Mouse (Mus musculus) Patski (cell line): ENCODE measurements around the gene Zfp768. TPM values are rescaled to one million over a fixed set of nuclear protein-coding genes. Genes with fewer than 3 reads are reported as not detected.
"Not testable (repeated sequence)": the region's sequence is repeated elsewhere in the genome, so short reads cannot be mapped to it uniquely, and the experiment has no call there.

Experiments used
- ATAC-seq: fragments of 100-300 bp; one replicate; pipeline ENCODE4 v1.8.0; 2021
- CTCF ChIA-PET: fragments of 350-600 bp; sonication (Branson Sonifier 250); formaldehyde crosslinking; loops from one replicate; lab custom pipeline; 2022; ENCODE audit warnings: inconsistent platforms; lab: Charles Lee
- POLR2A ChIA-PET: fragments of 350-600 bp; sonication (Branson Sonifier 250); formaldehyde crosslinking; loops from one replicate; lab custom pipeline; 2022; ENCODE audit warnings: antibody characterized with exemption, inconsistent platforms; lab: Charles Lee
- DNase-seq: peaks from one replicate; pipeline ENCODE4 v3.0.0-alpha.2; 2011; ENCODE audit warnings: low read depth, low spot score
- H3K27me3 ChIP-seq: fragments of 371-371 bp; one replicate; pipeline ENCODE4 v1.5.1; 2021
- CTCF ChIP-seq: fragments of 100-300 bp; IDR thresholded peaks from one replicate; pipeline ENCODE4 v1.5.1; 2021
- in situ Hi-C: fragments of 300-500 bp; cut with MboI; formaldehyde crosslinking; loops from 3 replicates; pipeline ENCODE4 v1.11.1; 2018; ENCODE audit warnings: low pct_unique_long_range_greater_than_20kb, mixed read lengths
- polyA plus RNA-seq: library from polyadenylated mRNA; unstranded; gene quantifications from one replicate; pipeline ENCODE4 v1.2.3, GENCODE M21; 2021

Gene Zfp768
- polyA plus RNA-seq, 1 experiment from 2014 or later: 30.3 TPM

GRCm38 (mm10) chr7:127378310-127378921 lies 33.0 kb upstream of the Zfp768 start:
- DNase-seq (no peak), ATAC-seq (no peak)
- in situ Hi-C loops: no loop called here
- POLR2A ChIA-PET: no interaction called here
- CTCF ChIA-PET: no interaction called here
- no peaks in the 10 kb centered on the region for H3K27me3 ChIP-seq
- TF ChIP-seq CTCF: no peak

GRCm38 (mm10) chr7:127375271-127376245 lies 30.2 kb upstream of the Zfp768 start, which contains the start of gene Zfp747:
Gene Zfp747 (minus strand): TSS chr7:127376050.
- peak; percentile 54 for TF ChIP-seq CTCF
- POLR2A ChIA-PET: interaction anchor here (0.6 to 0.9 kb wide), 2 partner anchors 18 to 194 kb away, joined by 3 read pairs; partner anchors contain the start of gene E430018J23Rik
- ATAC-seq, H3K27me3 ChIP-seq, CTCF ChIA-PET, in situ Hi-C loops: not testable (repeated sequence)
- DNase-seq: peak; percentile 31

- DNase-seq, in situ Hi-C loops, CTCF ChIA-PET, POLR2A ChIA-PET, H3K27me3 ChIP-seq, ATAC-seq: not testable (repeated sequence)
Measured at GRCm38 (mm10) chr7:127371870-127372269, 26.5 kb upstream of the Zfp768 start.

GRCm38 (mm10) chr7:127371213-127371612 lies 25.8 kb upstream of the Zfp768 start:
- TF ChIP-seq CTCF: no peak
- no peak for ATAC-seq
- CTCF ChIA-PET: no interaction called here
- POLR2A ChIA-PET: no interaction called here
- in situ Hi-C loops: no loop called here
- H3K27me3 ChIP-seq: no peaks in the 10 kb centered on the region
- no peak for DNase-seq

GRCm38 (mm10) chr7:127366249-127366648 lies 20.9 kb upstream of the Zfp768 start:
- H3K27me3 ChIP-seq: no peaks in the 10 kb centered on the region
- in situ Hi-C loops: no loop called here
- no peak for TF ChIP-seq CTCF
- ATAC-seq (peak; percentile 83), DNase-seq (no peak)
- ChIA-PET POLR2A (no interaction called here), CTCF (no interaction called here)

- DNase-seq (no peak), ATAC-seq (no peak)
- ChIA-PET CTCF (no interaction called here), POLR2A (no interaction called here)
- no peaks in the 10 kb centered on the region for H3K27me3 ChIP-seq
- in situ Hi-C loops: loop anchor here (5.0 kb wide), 1 partner anchor 103 kb away; no protein-coding TSS in a partner anchor
- no peak for TF ChIP-seq CTCF
Measured at GRCm38 (mm10) chr7:127364166-127364565, 18.8 kb upstream of the Zfp768 start.

- in situ Hi-C loops: loop anchor here (5.0 kb wide), 1 partner anchor 104 kb away; no protein-coding TSS in a partner anchor
- ATAC-seq: no peak
- TF ChIP-seq CTCF: no peak
- DNase-seq: no peak
- ChIA-PET CTCF (no interaction called here), POLR2A (no interaction called here)
- H3K27me3 ChIP-seq: no peaks in the 10 kb centered on the region
Measured at GRCm38 (mm10) chr7:127363475-127363921, 18.1 kb upstream of the Zfp768 start.

- CTCF ChIA-PET: interaction anchor here (0.6 to 1.1 kb wide), 3 partner anchors 25 to 133 kb away, joined by 3 read pairs; no protein-coding TSS in a partner anchor
- DNase-seq, ATAC-seq, H3K27me3 ChIP-seq, POLR2A ChIA-PET: not testable (repeated sequence)
- peak; percentile 71 for TF ChIP-seq CTCF
- in situ Hi-C loops: loop anchor here (5.0 kb wide), 1 partner anchor 105 kb away; no protein-coding TSS in a partner anchor
Measured at GRCm38 (mm10) chr7:127362418-127362817, 17.0 kb upstream of the Zfp768 start.

- ATAC-seq (no peak), DNase-seq (no peak)
- H3K27me3 ChIP-seq: peaks cover 11% of the 10 kb centered on the region
- ChIA-PET CTCF (interaction anchor here (0.8 to 1.2 kb wide), 3 partner anchors 24 to 118 kb away, joined by 3 read pairs; no protein-coding TSS in a partner anchor), POLR2A (interaction anchor here (0.6 to 0.7 kb wide), 2 partner anchors 123 to 237 kb away, joined by 3 to 4 read pairs; no protein-coding TSS in a partner anchor)
- TF ChIP-seq CTCF: no peak
- in situ Hi-C loops: loop anchor here (5.0 kb wide), 1 partner anchor 106 kb away; no protein-coding TSS in a partner anchor
Measured at GRCm38 (mm10) chr7:127361449-127361848, 16.1 kb upstream of the Zfp768 start.

- in situ Hi-C loops: loop anchor here (5.0 kb wide), 1 partner anchor 107 kb away; no protein-coding TSS in a partner anchor
- ChIA-PET POLR2A (no interaction called here), CTCF (no interaction called here)
- no peak for ATAC-seq
- DNase-seq: no peak
- TF ChIP-seq CTCF: no peak
- peaks cover 18% of the 10 kb centered on the region for H3K27me3 ChIP-seq
Measured at GRCm38 (mm10) chr7:127360265-127360664, 14.9 kb upstream of the Zfp768 start.
